Mouse (Mus musculus): ENCODE data around the gene Slc25a42. TPM values are rescaled to one million over a fixed set of nuclear protein-coding genes. Genes with fewer than 3 reads are reported as not detected.
"Not testable (repeated sequence)": the region's sequence is repeated elsewhere in the genome, so short reads cannot be mapped to it uniquely, and the experiment has no call there.

Gene Slc25a42
- polyA plus RNA-seq, 1 experiment from 2014 or later = 5.8 TPM

GRCm38 (mm10) chr8:70230837-70231236 is 18.7 kb upstream of the Slc25a42 start:
- WGBS = 91% methylated on average over 9 of the region's 9 CpGs
- no peak overlapping the region for H3K27ac ChIP-seq
- ATAC-seq = no peak
- no peak overlapping the region for H3K4me2 ChIP-seq (replicated peaks)
- no peaks in the 10 kb centered on the region for H3K9me3 ChIP-seq
- no peak overlapping the region for H3K4me3 ChIP-seq (replicated peaks)
- no peaks in the 10 kb centered on the region for H3K27me3 ChIP-seq (replicated peaks)
- H3K4me1 ChIP-seq (replicated peaks) = peaks cover 14% of the 10 kb centered on the region
- H3K9ac ChIP-seq = no peak overlapping the region
- H3K36me3 ChIP-seq = peaks cover 19% of the 10 kb centered on the region

- ATAC-seq = no peak
- 82% methylated on average over 4 of the region's 4 CpGs for WGBS
- Histone ChIP-seq H3K27ac (no peak overlapping the region), H3K9me3 (no peaks in the 10 kb centered on the region), H3K4me2 (replicated peaks) (no peak overlapping the region), H3K27me3 (replicated peaks) (no peaks in the 10 kb centered on the region), H3K9ac (no peak overlapping the region), H3K4me1 (replicated peaks) (0 out of 2 replicates have a peak, but pooled peaks cover under 1% of the 10 kb centered on the region), H3K36me3 (peaks cover 30% of the 10 kb centered on the region), H3K4me3 (replicated peaks) (no peak overlapping the region)
Measured at GRCm38 (mm10) chr8:70227997-70228396, 15.9 kb upstream of the Slc25a42 start.

- 49% methylated on average over 6 of the region's 6 CpGs for WGBS
- H3K4me1 ChIP-seq (replicated peaks) = no peaks in the 10 kb centered on the region
Measured at GRCm38 (mm10) chr8:70223341-70223740, 11.2 kb upstream of the Slc25a42 start.

GRCm38 (mm10) chr8:70222041-70222440 is 9.9 kb upstream of the Slc25a42 start:
- Histone ChIP-seq H3K9ac (no peak overlapping the region), H3K4me1 (replicated peaks) (no peaks in the 10 kb centered on the region), H3K27ac (no peak overlapping the region), H3K4me2 (replicated peaks) (no peak overlapping the region), H3K36me3 (peaks cover 18% of the 10 kb centered on the region), H3K27me3 (replicated peaks) (no peaks in the 10 kb centered on the region), H3K9me3 (no peaks in the 10 kb centered on the region), H3K4me3 (replicated peaks) (no peak overlapping the region)
- 90% methylated on average over 12 of the region's 12 CpGs for WGBS
- no peak for ATAC-seq

More at GRCm38 (mm10) chr8:70223341-70223740, 11.2 kb upstream of the Slc25a42 start:
- Histone ChIP-seq H3K9me3 (no peaks in the 10 kb centered on the region), H3K9ac (no peak overlapping the region), H3K36me3 (peaks cover 18% of the 10 kb centered on the region), H3K4me2 (replicated peaks) (no peak overlapping the region), H3K27me3 (replicated peaks) (no peaks in the 10 kb centered on the region), H3K27ac (no peak overlapping the region), H3K4me3 (replicated peaks) (no peak overlapping the region)
- no peak for ATAC-seq

GRCm38 (mm10) chr8:70220911-70221310 is 8.8 kb upstream of the Slc25a42 start:
- Histone ChIP-seq H3K9ac (no peak overlapping the region), H3K4me3 (replicated peaks) (no peak overlapping the region), H3K4me2 (replicated peaks) (no peak overlapping the region), H3K9me3 (no peaks in the 10 kb centered on the region), H3K27ac (no peak overlapping the region), H3K27me3 (replicated peaks) (no peaks in the 10 kb centered on the region), H3K4me1 (replicated peaks) (no peaks in the 10 kb centered on the region), H3K36me3 (peaks cover 18% of the 10 kb centered on the region)
- WGBS = 89% methylated on average over 3 of the region's 3 CpGs
- ATAC-seq = 0 out of 2 replicates have a peak, but pooled peaks have one; percentile 23

GRCm38 (mm10) chr8:70220236-70220840 is 8.2 kb upstream of the Slc25a42 start:
- Histone ChIP-seq H3K36me3 (peaks cover 15% of the 10 kb centered on the region), H3K4me2 (replicated peaks) (no peak overlapping the region), H3K4me1 (replicated peaks) (no peaks in the 10 kb centered on the region), H3K9me3 (no peaks in the 10 kb centered on the region), H3K27ac (no peak overlapping the region), H3K4me3 (replicated peaks) (no peak overlapping the region), H3K9ac (no peak overlapping the region), H3K27me3 (replicated peaks) (no peaks in the 10 kb centered on the region)
- 71% methylated on average over 8 of the region's 8 CpGs for WGBS
- 0 out of 2 replicates have a peak, but pooled peaks have one; percentile 11 for ATAC-seq

GRCm38 (mm10) chr8:70219107-70219684 is 7.1 kb upstream of the Slc25a42 start:
- no peaks in the 10 kb centered on the region for H3K27me3 ChIP-seq (replicated peaks)
- no peak overlapping the region for H3K4me2 ChIP-seq (replicated peaks)
- H3K9ac ChIP-seq = no peak overlapping the region
- ATAC-seq = 0 out of 2 replicates have a peak, but pooled peaks have one; percentile 9
- peaks cover 7% of the 10 kb centered on the region; the same call in 1 of the 2 replicates for H3K36me3 ChIP-seq
- H3K4me1 ChIP-seq (replicated peaks) = no peaks in the 10 kb centered on the region
- WGBS = 44% methylated on average over 5 of the region's 5 CpGs
- no peak overlapping the region for H3K27ac ChIP-seq
- no peak overlapping the region for H3K4me3 ChIP-seq (replicated peaks)
- no peaks in the 10 kb centered on the region for H3K9me3 ChIP-seq

- no peaks in the 10 kb centered on the region for H3K4me1 ChIP-seq (replicated peaks)
- no peak for ATAC-seq
- no peaks in the 10 kb centered on the region for H3K27me3 ChIP-seq (replicated peaks)
- no peak overlapping the region for H3K4me3 ChIP-seq (replicated peaks)
- H3K36me3 ChIP-seq = peaks cover 5% of the 10 kb centered on the region; the same call in 1 of the 2 replicates
- no peak overlapping the region for H3K27ac ChIP-seq
- no peak overlapping the region for H3K4me2 ChIP-seq (replicated peaks)
- no peak overlapping the region for H3K9ac ChIP-seq
- H3K9me3 ChIP-seq = no peaks in the 10 kb centered on the region
Measured at GRCm38 (mm10) chr8:70217441-70217840, 5.3 kb upstream of the Slc25a42 start.

GRCm38 (mm10) chr8:70216566-70216965 is 4.5 kb upstream of the Slc25a42 start:
- Histone ChIP-seq H3K4me1 (replicated peaks) (no peaks in the 10 kb centered on the region), H3K36me3 (no peaks in the 10 kb centered on the region), H3K9me3 (no peaks in the 10 kb centered on the region), H3K4me2 (replicated peaks) (no peak overlapping the region), H3K4me3 (replicated peaks) (no peak overlapping the region), H3K9ac (no peak overlapping the region), H3K27ac (no peak overlapping the region), H3K27me3 (replicated peaks) (no peaks in the 10 kb centered on the region)
- WGBS = 53% methylated on average over 1 of the region's 1 CpGs
- no peak for ATAC-seq

GRCm38 (mm10) chr8:70216161-70216560 is 4.1 kb upstream of the Slc25a42 start:
- not testable (repeated sequence) for H3K4me3 ChIP-seq (replicated peaks); H3K9ac ChIP-seq; H3K27me3 ChIP-seq (replicated peaks); H3K4me1 ChIP-seq (replicated peaks); H3K9me3 ChIP-seq; ATAC-seq; H3K36me3 ChIP-seq; H3K4me2 ChIP-seq (replicated peaks); H3K27ac ChIP-seq
- WGBS = 74% methylated on average over 3 of the region's 3 CpGs

GRCm38 (mm10) chr8:70215092-70215491 is 3.0 kb upstream of the Slc25a42 start:
- H3K9me3 ChIP-seq = no peaks in the 10 kb centered on the region
- no peak overlapping the region for H3K4me2 ChIP-seq (replicated peaks)
- H3K9ac ChIP-seq = no peak overlapping the region
- H3K36me3 ChIP-seq = no peaks in the 10 kb centered on the region
- ATAC-seq = no peak
- no peak overlapping the region for H3K4me3 ChIP-seq (replicated peaks)
- H3K27me3 ChIP-seq (replicated peaks) = no peaks in the 10 kb centered on the region
- peaks cover 11% of the 10 kb centered on the region for H3K4me1 ChIP-seq (replicated peaks)
- 75% methylated on average over 5 of the region's 5 CpGs for WGBS
- no peak overlapping the region for H3K27ac ChIP-seq

GRCm38 (mm10) chr8:70214411-70214810 is 2.3 kb upstream of the Slc25a42 start:
- Histone ChIP-seq H3K27me3 (replicated peaks) (no peaks in the 10 kb centered on the region), H3K9me3 (no peaks in the 10 kb centered on the region), H3K4me2 (replicated peaks) (no peak overlapping the region), H3K4me1 (replicated peaks) (peaks cover 11% of the 10 kb centered on the region), H3K9ac (no peak overlapping the region), H3K4me3 (replicated peaks) (no peak overlapping the region), H3K36me3 (no peaks in the 10 kb centered on the region), H3K27ac (no peak overlapping the region)
- no peak for ATAC-seq
- WGBS = 68% methylated on average over 3 of the region's 3 CpGs

GRCm38 (mm10) chr8:70211726-70212111 is 386 bp downstream of the Slc25a42 start:
- WGBS = 1% methylated on average over 31 of the region's 31 CpGs
- Histone ChIP-seq H3K36me3 (no peaks in the 10 kb centered on the region), H3K4me3 (replicated peaks) (peak overlapping the region; percentile 59), H3K27ac (peak overlapping the region; percentile 29; the same call in 1 of the 2 replicates), H3K9me3 (no peaks in the 10 kb centered on the region), H3K9ac (peak overlapping the region; percentile 59), H3K4me2 (replicated peaks) (peak overlapping the region; percentile 99), H3K27me3 (replicated peaks) (no peaks in the 10 kb centered on the region), H3K4me1 (replicated peaks) (peaks cover 11% of the 10 kb centered on the region)
- ATAC-seq = peak; percentile 16
